Mouse (Mus musculus) adrenal gland, postnatal 25 days (tissue): ENCODE results near the gene Atp6v1g3. TPM values are rescaled to one million over a fixed set of nuclear protein-coding genes. Genes with fewer than 3 reads are reported as not detected.

Experiments used
- DNase-seq: peaks from one replicate; pipeline ENCODE4 v3.0.0; 2021; ENCODE audit warnings: mixed read lengths
- long read RNA-seq: library from polyadenylated mRNA; stranded (forward); transcript quantifications from one replicate; pipeline ENCODE4 v2.0.0, GENCODE M21; 2021
- total RNA-seq: library from RNA; stranded (reverse); gene quantifications from 2 replicates; pipeline ENCODE4 v1.2.3, GENCODE M21; 2021

Atp6v1g3 gene
- total RNA-seq: not detected in 2 replicates
- long read RNA-seq: 0 reads

GRCm38 (mm10) chr1:138273438-138273837 is at the start of gene Atp6v1g3:
Gene Atp6v1g3 (plus strand): TSS chr1:138273738.
- no peak for DNase-seq

GRCm38 (mm10) chr1:138233051-138233450 is 40.5 kb upstream of the Atp6v1g3 start:
- DNase-seq: no peak

- no peak for DNase-seq
These were observed 36.3 kb upstream of the Atp6v1g3 start for GRCm38 (mm10) chr1:138237252-138237651.

GRCm38 (mm10) chr1:138243947-138244346 is 29.6 kb upstream of the Atp6v1g3 start:
- no peak for DNase-seq

GRCm38 (mm10) chr1:138244485-138244884 is 29.1 kb upstream of the Atp6v1g3 start:
- DNase-seq: no peak

GRCm38 (mm10) chr1:138245103-138245502 is 28.4 kb upstream of the Atp6v1g3 start:
- no peak for DNase-seq

GRCm38 (mm10) chr1:138245533-138245932 is 28.0 kb upstream of the Atp6v1g3 start:
- DNase-seq: no peak

- DNase-seq: no peak
These were observed 26.9 kb upstream of the Atp6v1g3 start for GRCm38 (mm10) chr1:138246438-138247164.

GRCm38 (mm10) chr1:138247699-138248483 is 25.6 kb upstream of the Atp6v1g3 start:
- no peak for DNase-seq

- no peak for DNase-seq
These were observed 24.8 kb upstream of the Atp6v1g3 start for GRCm38 (mm10) chr1:138248770-138249169.

- no peak for DNase-seq
These were observed 22.6 kb upstream of the Atp6v1g3 start for GRCm38 (mm10) chr1:138250951-138251350.

GRCm38 (mm10) chr1:138256172-138256789 is 17.3 kb upstream of the Atp6v1g3 start:
- no peak for DNase-seq

- no peak for DNase-seq
These were observed 14.8 kb upstream of the Atp6v1g3 start for GRCm38 (mm10) chr1:138258758-138259157.

GRCm38 (mm10) chr1:138261520-138261919 is 12.0 kb upstream of the Atp6v1g3 start:
- no peak for DNase-seq

- DNase-seq: no peak
These were observed 11.1 kb upstream of the Atp6v1g3 start for GRCm38 (mm10) chr1:138262408-138262807.

- no peak for DNase-seq
These were observed 6.0 kb upstream of the Atp6v1g3 start for GRCm38 (mm10) chr1:138267465-138268055.

GRCm38 (mm10) chr1:138274930-138275329 is 1.4 kb downstream of the Atp6v1g3 start:
- no peak for DNase-seq

GRCm38 (mm10) chr1:138275859-138276258 is 2.3 kb downstream of the Atp6v1g3 start:
- DNase-seq: peak; percentile 26

- no peak for DNase-seq
These were observed 7.6 kb downstream of the Atp6v1g3 start for GRCm38 (mm10) chr1:138281139-138281538.

- DNase-seq: no peak
These were observed 9.0 kb downstream of the Atp6v1g3 start for GRCm38 (mm10) chr1:138282413-138283141.

GRCm38 (mm10) chr1:138287665-138288064 is 14.1 kb downstream of the Atp6v1g3 start:
- DNase-seq: no peak

- no peak for DNase-seq
These were observed 15.2 kb downstream of the Atp6v1g3 start for GRCm38 (mm10) chr1:138288721-138289120.
